Mouse (Mus musculus) heart, embryonic 14.5 days (tissue): Measurements from ENCODE around the gene Dgke. TPM values are rescaled to one million over a fixed set of nuclear protein-coding genes. Genes with fewer than 3 reads are reported as not detected.
"Not testable (repeated sequence)": the region's sequence is repeated elsewhere in the genome, so short reads cannot be mapped to it uniquely, and the experiment has no call there.

Experiments used
- ATAC-seq: fragments of 200-750 bp; cut with Nextera tagmentation; 2 replicates; pipeline ENCODE4 v1.8.0; 2017; ENCODE audit warnings: low read depth, moderate TSS enrichment; ENCODE audit not compliant: insufficient number of reproducible peaks, insufficient read depth, low FRiP score
- H3K27ac ChIP-seq, 2 experiments: fragments of 200-500 bp in 1 of 2; fragments of 300-500 bp in 1 of 2; sonication (generic) in 1 of 2; replicated peaks in 1 of 2; 2 replicates each; pipeline ENCODE4 v1.5.1; 2012 to 2014; ENCODE audit warnings: low read depth in 2 of 2, low read length in 2 of 2, control low read depth in 1 of 2, mild to moderate bottlenecking in 1 of 2, mixed read lengths in 1 of 2; ENCODE audit not compliant: control insufficient read depth in 1 of 2, insufficient read depth in 1 of 2
- H3K27me3 ChIP-seq: fragments of 300-500 bp; sonication (generic); 2 replicates; pipeline ENCODE4 v1.6.1; 2014; ENCODE audit warnings: mild to moderate bottlenecking, low read length, control low read depth; ENCODE audit not compliant: control insufficient read depth, insufficient read depth
- H3K36me3 ChIP-seq: fragments of 300-500 bp; sonication (generic); 2 replicates; pipeline ENCODE4 v1.6.1; 2014; ENCODE audit warnings: mild to moderate bottlenecking, control low read depth, low read length, mixed read lengths; ENCODE audit not compliant: control insufficient read depth, insufficient read depth
- H3K4me1 ChIP-seq, 2 experiments: fragments of 200-500 bp in 1 of 2; fragments of 300-500 bp in 1 of 2; sonication (generic) in 1 of 2; 2 replicates each; pipeline ENCODE4 v1.6.1; 2012 to 2014; ENCODE audit warnings: low read length in 2 of 2, control low read depth in 1 of 2, mixed read lengths in 1 of 2; ENCODE audit not compliant: control insufficient read depth in 2 of 2, insufficient read depth in 2 of 2
- H3K4me2 ChIP-seq: fragments of 300-500 bp; sonication (generic); 2 replicates; pipeline ENCODE4 v1.6.1; 2014; ENCODE audit warnings: mild to moderate bottlenecking, low read length
- H3K4me3 ChIP-seq, 2 experiments: fragments of 200-500 bp in 1 of 2; fragments of 300-500 bp in 1 of 2; sonication (generic) in 1 of 2; 2 replicates each; pipeline ENCODE4 v1.5.1; 2012 to 2014; ENCODE audit warnings: low read length in 2 of 2, mild to moderate bottlenecking in 2 of 2, control low read depth in 1 of 2, low read depth in 1 of 2, moderate library complexity in 1 of 2; ENCODE audit not compliant: control insufficient read depth in 1 of 2, insufficient read depth in 1 of 2
- H3K9ac ChIP-seq: fragments of 300-500 bp; sonication (generic); 2 replicates; pipeline ENCODE4 v1.6.1; 2014; ENCODE audit warnings: mild to moderate bottlenecking, low read length
- H3K9me3 ChIP-seq: fragments of 300-500 bp; sonication (generic); 2 replicates; pipeline ENCODE4 v1.6.1; 2016; ENCODE audit warnings: low read length, control low read depth; ENCODE audit not compliant: control insufficient read depth
- WGBS: fragments of 180-500 bp; shearing (Covaris S2); extraction: QIAGEN DNeasy Blood & Tissue Kit; methylation state at CpG from one replicate; pipeline ENCODE4 v1.1.7; 2014; 5-methylcytosine and 5-hydroxymethylcytosine counted together
- polyA plus RNA-seq: library from polyadenylated mRNA; unstranded; fragments of >200 nt; fragmentation: Nextera tagmentation; extraction: Ambion mirVana; gene quantifications from 2 replicates; pipeline ENCODE4 v1.2.1, GENCODE M21; 2014

The Dgke gene
- polyA plus RNA-seq, 1 experiment from 2014 or later = 6.7 TPM

DNA sequence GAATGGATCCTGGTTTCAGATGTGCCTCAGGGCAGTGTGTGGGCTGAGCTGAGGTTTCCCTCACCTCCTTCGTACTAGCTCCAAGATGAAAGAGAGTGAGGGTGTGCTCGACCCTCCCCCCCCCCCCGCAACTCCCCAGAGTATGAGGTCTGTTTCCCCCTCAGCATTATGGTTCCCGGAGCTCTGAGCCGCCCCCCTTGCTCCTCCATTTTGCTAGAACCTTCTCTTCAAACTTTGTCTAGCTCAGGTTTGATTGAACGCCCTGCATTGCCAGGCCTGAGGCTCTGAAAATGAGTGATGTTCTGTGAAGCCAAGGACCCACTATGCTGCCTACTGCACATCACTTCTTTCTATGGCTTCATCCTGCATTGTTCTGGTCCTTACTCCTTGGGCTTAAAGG is 32.3 kb upstream of the Dgke start:
- 77% methylated on average over 6 of the region's 6 CpGs for WGBS
- no peak for ATAC-seq
- H3K4me3 ChIP-seq = no peak overlapping the region
- H3K27ac ChIP-seq = no peak overlapping the region
- no peaks in the 10 kb centered on the region for H3K36me3 ChIP-seq
- no peak overlapping the region for H3K4me2 ChIP-seq
- H3K4me1 ChIP-seq = peaks cover 5 to 8% of the 10 kb centered on the region in 2 experiments; a peak in 3 of 4 replicates
- H3K27me3 ChIP-seq = no peaks in the 10 kb centered on the region
- no peak overlapping the region for H3K9ac ChIP-seq
- no peaks in the 10 kb centered on the region for H3K9me3 ChIP-seq

DNA sequence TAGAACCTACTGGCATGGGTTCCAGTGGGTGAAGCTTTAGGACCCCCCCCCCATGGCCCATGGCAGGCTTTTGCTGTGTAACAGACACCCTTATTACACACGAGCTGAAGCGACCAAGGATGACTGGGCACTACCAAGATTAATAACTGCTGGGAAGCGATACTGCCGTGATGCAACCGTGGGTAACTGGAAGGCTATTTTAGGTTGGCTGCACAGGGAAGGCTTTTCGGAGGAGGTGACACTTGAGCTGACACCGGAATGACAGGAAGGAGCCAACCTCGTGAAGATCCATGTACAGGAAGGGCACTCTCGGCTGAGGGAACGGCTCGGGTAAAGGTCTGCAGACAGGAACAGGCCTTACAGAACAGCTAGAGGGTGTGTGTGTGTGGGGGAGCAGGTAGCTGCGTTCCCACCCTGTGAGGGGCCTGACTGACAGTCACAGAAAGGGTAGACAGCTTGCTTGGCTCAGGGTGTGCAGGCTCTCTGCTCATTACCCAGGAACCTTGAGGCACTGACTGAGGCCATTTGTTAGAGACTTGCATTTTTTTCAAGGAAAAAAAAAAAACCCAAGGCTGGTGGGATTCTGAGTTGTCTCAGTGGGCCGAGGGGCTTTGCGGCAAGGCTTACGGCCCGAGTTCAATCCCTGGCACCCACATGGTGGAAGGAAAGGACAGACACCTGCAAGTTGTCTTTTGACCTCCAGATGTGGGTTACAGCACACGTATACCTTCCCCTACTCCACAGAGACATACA is 31.6 kb upstream of the Dgke start:
- Histone ChIP-seq H3K4me2 (no peak overlapping the region), H3K9me3 (no peaks in the 10 kb centered on the region), H3K9ac (no peak overlapping the region), H3K27me3 (no peaks in the 10 kb centered on the region), H3K4me1 (peaks cover 5 to 7% of the 10 kb centered on the region in 2 experiments; a peak in 3 of 4 replicates), H3K36me3 (no peaks in the 10 kb centered on the region), H3K27ac (no peak overlapping the region), H3K4me3 (no peak overlapping the region)
- WGBS = 57% methylated on average over 17 of the region's 17 CpGs
- no peak for ATAC-seq

DNA sequence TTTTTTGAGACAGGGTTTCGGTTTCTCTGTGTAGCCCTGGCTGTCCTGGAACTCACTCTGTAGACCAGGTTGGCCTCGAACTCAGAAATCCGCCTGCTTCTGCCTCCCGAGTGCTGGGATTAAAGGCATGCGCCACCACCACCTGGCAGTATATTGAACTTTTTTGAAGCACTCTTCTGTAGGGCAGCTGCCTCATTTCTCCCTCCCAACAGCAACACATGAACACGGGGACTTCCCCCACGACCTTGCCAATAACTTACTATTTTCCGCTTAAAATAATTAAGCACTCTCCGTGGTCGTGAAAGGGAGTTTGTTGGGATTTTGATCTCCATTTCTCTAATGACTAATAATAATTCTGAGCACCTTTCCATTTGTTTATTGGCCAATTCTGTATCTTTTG is 30.6 kb upstream of the Dgke start:
- WGBS = 85% methylated on average over 10 of the region's 10 CpGs
- H3K27me3 ChIP-seq, H3K4me2 ChIP-seq, H3K4me3 ChIP-seq, H3K4me1 ChIP-seq, H3K9ac ChIP-seq, ATAC-seq, H3K9me3 ChIP-seq, H3K36me3 ChIP-seq, H3K27ac ChIP-seq: not testable (repeated sequence)

DNA sequence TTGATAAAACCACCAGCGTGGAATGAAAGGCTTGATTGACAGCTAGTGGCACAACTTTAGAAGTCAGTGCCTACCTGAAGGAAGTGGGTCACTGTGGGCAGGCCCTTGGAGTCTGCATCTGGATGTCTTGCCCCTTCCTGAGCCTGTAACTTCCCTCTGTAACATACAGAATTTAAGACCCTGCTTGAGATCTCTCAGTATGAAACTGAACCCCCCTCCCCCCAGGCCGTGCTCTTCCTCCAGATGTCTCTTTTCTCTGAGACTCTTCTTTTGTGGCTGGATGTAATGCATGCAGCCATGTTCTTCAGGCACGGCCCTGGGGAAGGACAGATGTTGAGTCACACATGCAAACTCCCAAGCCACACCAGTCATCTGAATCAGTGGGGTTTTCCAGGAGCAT is 28.7 kb upstream of the Dgke start:
- Histone ChIP-seq H3K4me1 (no peaks in the 10 kb centered on the region), H3K4me2 (no peak overlapping the region), H3K9ac (no peak overlapping the region), H3K4me3 (no peak overlapping the region), H3K36me3 (no peaks in the 10 kb centered on the region), H3K27me3 (no peaks in the 10 kb centered on the region), H3K9me3 (no peaks in the 10 kb centered on the region), H3K27ac (no peak overlapping the region)
- no peak for ATAC-seq
- 76% methylated on average over 3 of the region's 3 CpGs for WGBS

DNA sequence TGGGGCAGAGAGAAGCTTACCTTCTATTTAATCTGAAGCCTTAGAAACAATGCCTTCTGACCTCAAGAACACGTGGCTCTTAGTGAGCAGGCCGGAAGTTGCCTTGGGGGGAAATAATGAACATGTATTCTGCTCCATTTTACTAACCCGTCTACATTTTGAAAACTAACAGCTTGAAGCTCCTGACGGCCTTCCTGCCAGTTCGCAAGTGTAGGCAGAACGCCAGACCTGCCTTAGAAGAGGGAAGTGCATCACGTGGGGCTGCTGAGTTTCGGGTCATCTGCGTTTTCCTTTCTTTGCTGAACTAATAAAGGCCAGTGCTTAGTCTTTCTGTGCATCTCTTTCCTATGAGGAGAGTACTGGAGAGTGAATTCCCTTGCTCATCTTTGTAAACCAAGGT is 26.1 kb upstream of the Dgke start:
- Histone ChIP-seq H3K4me1 (no peaks in the 10 kb centered on the region), H3K27ac (no peak overlapping the region), H3K9ac (no peak overlapping the region), H3K36me3 (no peaks in the 10 kb centered on the region), H3K4me3 (no peak overlapping the region), H3K4me2 (no peak overlapping the region), H3K27me3 (no peaks in the 10 kb centered on the region), H3K9me3 (no peaks in the 10 kb centered on the region)
- 59% methylated on average over 9 of the region's 9 CpGs for WGBS
- no peak for ATAC-seq

DNA sequence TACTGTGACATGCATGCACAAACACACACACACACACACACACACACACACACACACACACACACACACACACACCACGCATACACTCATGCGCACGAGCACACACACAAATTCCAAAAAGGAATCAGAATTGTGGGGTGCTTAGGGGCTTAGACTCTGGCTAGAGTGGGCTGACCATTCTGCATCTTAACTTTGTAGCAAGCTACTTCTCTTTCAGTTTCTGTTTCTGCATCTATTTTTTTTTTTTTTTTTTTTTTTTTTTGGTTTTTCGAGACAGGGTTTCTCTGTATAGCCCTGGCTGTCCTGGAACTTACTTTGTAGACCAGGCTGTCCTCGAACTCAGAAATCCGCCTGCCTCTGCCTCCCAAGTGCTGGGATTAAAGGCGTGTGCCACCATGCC is 23.7 kb upstream of the Dgke start:
- H3K9ac ChIP-seq, ATAC-seq, H3K36me3 ChIP-seq, H3K4me2 ChIP-seq, H3K9me3 ChIP-seq, H3K27me3 ChIP-seq, H3K27ac ChIP-seq, H3K4me1 ChIP-seq, H3K4me3 ChIP-seq: not testable (repeated sequence)
- WGBS = 85% methylated on average over 6 of the region's 7 CpGs

DNA sequence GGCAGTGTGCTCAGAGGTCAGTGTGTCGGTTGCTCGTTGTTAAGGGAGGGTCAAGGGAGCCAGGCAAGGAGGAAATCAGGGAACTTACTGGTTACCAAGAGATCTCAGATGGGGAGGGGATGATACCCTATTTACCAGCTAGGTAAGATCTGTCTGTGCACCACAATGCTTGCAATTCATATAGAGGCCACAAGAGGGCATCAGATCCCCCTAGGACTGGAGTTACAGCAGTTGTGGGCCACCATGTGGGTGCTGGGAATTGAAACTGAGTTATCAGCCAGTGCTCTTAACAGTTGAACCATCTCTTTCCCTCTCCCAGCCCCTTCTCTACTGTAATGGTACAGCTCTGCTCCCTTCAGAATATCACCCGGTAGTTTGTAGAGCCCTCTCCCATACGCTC is 22.1 kb upstream of the Dgke start:
- WGBS = 91% methylated on average over 4 of the region's 4 CpGs
- Histone ChIP-seq H3K27me3 (no peaks in the 10 kb centered on the region), H3K4me1 (no peaks in the 10 kb centered on the region), H3K27ac (no peak overlapping the region), H3K9ac (no peak overlapping the region), H3K9me3 (no peaks in the 10 kb centered on the region), H3K4me2 (no peak overlapping the region), H3K36me3 (no peaks in the 10 kb centered on the region), H3K4me3 (no peak overlapping the region)
- no peak for ATAC-seq

DNA sequence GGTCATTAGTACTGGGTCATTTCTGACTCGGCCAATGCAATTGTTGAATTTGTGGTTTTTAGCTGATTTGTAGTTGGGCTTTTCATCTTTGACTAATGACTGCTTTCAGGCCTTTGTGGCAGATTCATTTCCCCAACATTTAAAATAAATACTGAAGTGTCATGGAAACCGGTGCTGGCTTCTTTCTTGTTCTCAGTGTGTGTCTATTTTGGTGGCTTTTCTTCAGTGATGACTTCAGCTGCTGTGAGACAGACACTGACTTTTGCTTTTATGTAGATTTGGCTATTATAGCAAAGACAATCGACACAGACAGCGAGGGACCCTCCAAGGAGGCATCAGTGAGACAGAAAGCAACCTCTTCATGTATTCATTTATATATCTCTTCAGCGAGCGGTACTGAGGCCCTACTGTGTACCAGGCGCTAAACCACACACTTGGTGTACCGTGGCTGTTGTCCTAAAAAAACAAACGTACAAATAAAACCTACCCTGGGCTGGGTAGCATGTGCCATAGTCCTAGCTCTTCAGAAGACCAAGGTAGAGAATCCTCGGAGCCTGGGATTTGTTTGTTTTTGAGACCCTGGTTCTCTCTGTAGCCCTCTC is 19.7 kb upstream of the Dgke start:
- Histone ChIP-seq H3K4me1 (no peaks in the 10 kb centered on the region), H3K4me3 (no peak overlapping the region)
- 79% methylated on average over 10 of the region's 10 CpGs for WGBS

More for the DNA sequence above, 19.7 kb upstream of the Dgke start:
- Histone ChIP-seq H3K9me3 (no peaks in the 10 kb centered on the region), H3K27me3 (no peaks in the 10 kb centered on the region), H3K4me2 (no peak overlapping the region), H3K9ac (no peak overlapping the region), H3K27ac (no peak overlapping the region), H3K36me3 (no peaks in the 10 kb centered on the region)
- no peak for ATAC-seq
